Mouse (Mus musculus): ENCODE data around the gene Rnf166.

Gene Rnf166

GRCm38 (mm10) chr8:122436146-122436545, 39.7 kb downstream of the Rnf166 start:
- no peak for TF ChIP-seq GATA4 (IDR thresholded peaks at IDR 0.05; ENCODE audit: insufficient replicate concordance, low read length)

GRCm38 (mm10) chr8:122435375-122435774, 40.5 kb downstream of the Rnf166 start:
- no peak for TF ChIP-seq GATA4 (IDR thresholded peaks at IDR 0.05; ENCODE audit: insufficient replicate concordance, low read length)

GRCm38 (mm10) chr8:122433269-122433905, 42.5 kb downstream of the Rnf166 start:
- no peak for TF ChIP-seq GATA4 (IDR thresholded peaks at IDR 0.05; ENCODE audit: insufficient replicate concordance, low read length)

- TF ChIP-seq GATA4 (IDR thresholded peaks at IDR 0.05; ENCODE audit: insufficient replicate concordance, low read length): no peak
These were observed 43.2 kb downstream of the Rnf166 start, which contains the start of gene Cyba for GRCm38 (mm10) chr8:122432443-122433268. Gene Cyba, minus strand, starts transcription at chr8:122432930.

GRCm38 (mm10) chr8:122431694-122432442, 44.0 kb downstream of the Rnf166 start:
- TF ChIP-seq GATA4 (IDR thresholded peaks at IDR 0.05; ENCODE audit: insufficient replicate concordance, low read length): no peak

GRCm38 (mm10) chr8:122430646-122431045, 45.2 kb downstream of the Rnf166 start:
- no peak for TF ChIP-seq GATA4 (IDR thresholded peaks at IDR 0.05; ENCODE audit: insufficient replicate concordance, low read length)

- no peak for TF ChIP-seq GATA4 (IDR thresholded peaks at IDR 0.05; ENCODE audit: insufficient replicate concordance, low read length)
These were observed 45.7 kb downstream of the Rnf166 start for GRCm38 (mm10) chr8:122430058-122430636.

GRCm38 (mm10) chr8:122428163-122428562, 47.7 kb downstream of the Rnf166 start:
- TF ChIP-seq GATA4 (IDR thresholded peaks at IDR 0.05; ENCODE audit: insufficient replicate concordance, low read length): no peak

GRCm38 (mm10) chr8:122427607-122428006, 48.3 kb downstream of the Rnf166 start:
- no peak for TF ChIP-seq GATA4 (IDR thresholded peaks at IDR 0.05; ENCODE audit: insufficient replicate concordance, low read length)

- TF ChIP-seq GATA4 (IDR thresholded peaks at IDR 0.05; ENCODE audit: insufficient replicate concordance, low read length): no peak
These were observed 49.7 kb downstream of the Rnf166 start for GRCm38 (mm10) chr8:122426145-122426544.

GRCm38 (mm10) chr8:122423659-122424058, 52.2 kb downstream of the Rnf166 start:
- no peak for TF ChIP-seq GATA4 (IDR thresholded peaks at IDR 0.05; ENCODE audit: insufficient replicate concordance, low read length)

- TF ChIP-seq GATA4 (IDR thresholded peaks at IDR 0.05; ENCODE audit: insufficient replicate concordance, low read length): no peak
These were observed 52.6 kb downstream of the Rnf166 start for GRCm38 (mm10) chr8:122423217-122423616.

- no peak for TF ChIP-seq GATA4 (IDR thresholded peaks at IDR 0.05; ENCODE audit: insufficient replicate concordance, low read length)
These were observed 54.3 kb downstream of the Rnf166 start, which contains the start of gene Il17c for GRCm38 (mm10) chr8:122421376-122422070. Gene Il17c, plus strand, starts transcription at chr8:122422020.

- no peak for TF ChIP-seq GATA4 (IDR thresholded peaks at IDR 0.05; ENCODE audit: insufficient replicate concordance, low read length)
These were observed 55.8 kb downstream of the Rnf166 start for GRCm38 (mm10) chr8:122419881-122420555.
